Mouse (Mus musculus) erythroblast, adult 5-6 weeks (primary cell): ENCODE measurements around the gene Map2. TPM values are rescaled to one million over a fixed set of nuclear protein-coding genes. Genes with fewer than 3 reads are reported as not detected.

ENCODE experiments used
- ATAC-seq: replicated peaks from 2 replicates; pipeline ENCODE4 v1.8.0; 2016; ENCODE audit warnings: moderate number of reproducible peaks, mild to moderate bottlenecking, moderate TSS enrichment, inconsistent platforms; ENCODE audit not compliant: poor library complexity, low FRiP score, severe bottlenecking
- total RNA-seq, 2 experiments: library from RNA; stranded (forward) in 1 of 2; stranded (reverse) in 1 of 2; fragments of 150-400 nt in 1 of 2; fragments of 200-764, 138-1000 nt in 1 of 2; gene quantifications; 2 replicates each; pipeline versions ENCODE4 v1.2.3 to v1.2.4; 2015 to 2017; ENCODE audit warnings: low replicate concordance in 2 of 2

Map2 gene
- total RNA-seq, 2 experiments from 2014 or later, result not detected

DNA sequence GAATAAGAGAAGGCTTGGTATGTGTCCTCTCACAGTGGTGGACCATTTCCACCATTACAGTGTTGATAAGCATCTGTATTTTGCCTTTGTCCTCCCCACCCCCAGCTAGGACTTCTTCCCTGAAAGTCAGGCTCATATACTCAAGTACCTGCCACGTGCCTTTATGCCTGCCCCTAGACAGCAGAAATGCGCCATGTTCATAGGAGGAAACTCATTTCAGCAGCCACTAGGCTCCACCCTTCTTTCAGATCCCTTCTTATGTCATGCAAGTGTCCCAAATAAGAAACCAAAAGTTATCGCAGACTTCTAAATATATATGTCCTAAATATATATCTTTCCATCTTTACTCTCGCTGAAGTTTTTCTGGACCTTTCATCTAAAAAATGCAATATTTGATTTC lies 21.2 kb downstream of the Map2 start:
- no peak for ATAC-seq

DNA sequence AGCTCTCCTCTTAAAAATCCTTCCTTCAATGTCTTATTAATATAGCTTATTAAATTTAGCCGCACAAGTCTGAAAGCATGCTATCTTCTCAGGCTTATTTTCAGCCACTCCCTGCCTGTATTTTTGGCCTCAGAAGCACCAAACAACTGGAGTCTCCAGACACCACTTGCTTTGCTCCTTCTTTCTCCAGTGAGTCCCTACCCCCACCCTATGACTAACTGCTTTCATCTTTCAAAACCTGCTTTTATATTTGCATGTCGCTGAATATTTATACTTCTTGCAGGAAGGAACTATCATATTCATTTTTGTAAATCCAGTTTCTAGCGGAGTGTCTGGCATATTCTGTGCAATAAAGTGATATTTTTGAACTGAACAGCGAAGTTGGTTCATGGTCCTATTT lies 21.6 kb downstream of the Map2 start:
- ATAC-seq, result no peak

DNA sequence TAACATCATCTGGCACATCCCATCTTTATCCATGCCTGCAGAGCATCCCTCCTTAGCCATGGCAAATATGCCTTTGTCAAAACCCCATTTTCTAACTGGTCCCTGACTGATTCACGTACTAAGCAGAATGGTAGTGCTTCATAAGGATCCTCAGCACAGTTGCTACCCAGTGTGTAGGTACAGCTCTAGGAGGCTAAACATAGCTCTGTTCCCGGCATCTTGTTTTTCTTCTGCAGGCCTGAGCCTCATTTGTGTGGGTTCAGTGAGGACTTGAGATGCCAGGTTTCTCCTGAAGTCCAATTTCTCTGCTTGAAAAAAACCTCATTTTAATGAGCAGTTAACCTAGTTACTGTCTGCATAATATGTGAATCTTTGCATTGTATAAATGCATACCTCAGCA lies 30.4 kb downstream of the Map2 start:
- ATAC-seq, result no peak

DNA sequence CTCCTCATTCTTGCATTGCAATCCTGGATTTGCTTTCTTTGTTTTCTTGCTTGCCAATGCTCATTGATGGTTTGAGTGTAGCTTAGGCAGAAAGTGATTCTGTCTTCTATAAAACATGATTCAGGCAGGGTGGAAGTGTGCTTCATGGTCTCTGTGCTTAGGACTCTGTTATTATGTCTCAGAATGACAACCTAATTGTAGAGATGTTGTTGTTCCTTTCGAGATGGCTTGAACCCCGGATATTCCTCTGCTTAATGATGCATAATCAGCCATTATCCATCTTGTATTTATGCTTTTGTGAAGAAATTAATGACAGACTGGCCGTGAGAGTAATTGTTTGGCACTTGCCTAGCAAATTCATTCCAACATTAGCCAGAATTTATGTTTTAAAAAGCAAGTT lies 31.8 kb downstream of the Map2 start:
- no peak for ATAC-seq

DNA sequence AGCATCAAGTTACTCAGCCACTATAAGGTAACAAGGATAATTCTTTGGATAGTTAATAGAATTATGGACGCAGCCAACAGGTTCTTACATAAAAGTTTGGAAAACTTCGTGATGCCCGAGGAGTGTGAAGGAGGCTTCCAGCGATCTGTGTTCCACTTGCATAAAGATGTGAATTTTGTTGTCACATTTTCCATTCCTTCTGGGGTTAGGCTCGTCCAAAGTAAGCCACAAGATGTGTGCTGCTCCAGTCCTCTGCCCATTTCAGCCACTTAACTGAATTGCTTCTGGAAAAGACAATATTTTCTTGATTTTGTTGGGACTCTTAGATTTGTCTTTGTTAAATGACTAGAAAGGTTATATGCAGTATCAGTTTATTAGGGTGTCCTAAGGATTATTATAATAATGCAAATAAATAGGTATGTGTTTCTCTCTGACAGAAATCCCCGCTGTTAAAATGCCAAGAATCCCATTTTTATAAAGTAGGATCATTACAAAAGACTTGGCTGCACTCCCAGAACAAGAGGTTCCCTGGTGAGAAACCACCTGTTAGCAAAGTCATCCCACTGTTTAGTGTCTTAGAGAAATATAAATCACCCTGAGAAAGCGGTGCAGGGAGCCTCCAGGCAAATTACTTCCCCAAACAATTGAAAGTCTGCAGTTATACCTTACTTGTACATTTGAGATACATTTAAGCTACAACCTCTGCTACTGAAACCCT lies 36.2 kb downstream of the Map2 start:
- no peak for ATAC-seq

DNA sequence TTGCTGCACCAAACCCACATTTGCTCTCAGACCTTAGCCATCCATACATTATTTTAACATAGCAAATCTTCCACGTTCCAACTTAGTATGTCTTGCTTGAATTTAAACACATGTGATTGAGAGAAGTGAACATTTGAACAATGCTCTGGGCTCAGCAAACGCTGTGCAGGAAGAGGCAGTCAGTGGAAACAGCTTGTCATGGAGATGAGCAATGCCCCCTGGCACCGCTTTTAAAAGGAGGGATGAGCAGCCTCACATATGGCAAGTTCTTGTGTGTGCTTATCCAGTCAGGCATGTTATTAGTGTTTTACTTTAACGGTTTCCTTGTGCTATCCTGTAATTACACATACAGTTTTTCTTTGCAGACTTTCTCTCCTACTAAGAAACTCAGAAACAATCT lies 46.4 kb downstream of the Map2 start:
- ATAC-seq, result no peak

DNA sequence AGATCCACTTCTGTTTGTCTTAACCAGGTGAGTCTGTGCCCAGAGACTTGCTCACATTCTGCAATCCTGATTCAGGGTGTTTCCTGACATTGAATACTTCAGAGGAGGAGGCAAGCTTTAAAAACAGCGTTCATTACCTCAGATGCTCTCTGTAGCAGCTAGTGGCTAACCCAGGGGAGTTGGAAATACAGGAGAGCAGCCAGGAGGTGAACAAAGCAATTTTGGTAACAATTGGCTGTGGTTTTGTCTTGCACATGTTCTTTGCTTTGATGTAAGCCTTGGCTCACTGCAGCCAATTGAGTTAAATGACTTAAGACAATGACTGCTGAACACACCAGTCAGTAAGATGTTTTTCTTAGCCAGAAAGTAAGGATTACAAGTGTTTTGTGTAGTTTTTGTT lies 48.3 kb downstream of the Map2 start:
- no peak for ATAC-seq

DNA sequence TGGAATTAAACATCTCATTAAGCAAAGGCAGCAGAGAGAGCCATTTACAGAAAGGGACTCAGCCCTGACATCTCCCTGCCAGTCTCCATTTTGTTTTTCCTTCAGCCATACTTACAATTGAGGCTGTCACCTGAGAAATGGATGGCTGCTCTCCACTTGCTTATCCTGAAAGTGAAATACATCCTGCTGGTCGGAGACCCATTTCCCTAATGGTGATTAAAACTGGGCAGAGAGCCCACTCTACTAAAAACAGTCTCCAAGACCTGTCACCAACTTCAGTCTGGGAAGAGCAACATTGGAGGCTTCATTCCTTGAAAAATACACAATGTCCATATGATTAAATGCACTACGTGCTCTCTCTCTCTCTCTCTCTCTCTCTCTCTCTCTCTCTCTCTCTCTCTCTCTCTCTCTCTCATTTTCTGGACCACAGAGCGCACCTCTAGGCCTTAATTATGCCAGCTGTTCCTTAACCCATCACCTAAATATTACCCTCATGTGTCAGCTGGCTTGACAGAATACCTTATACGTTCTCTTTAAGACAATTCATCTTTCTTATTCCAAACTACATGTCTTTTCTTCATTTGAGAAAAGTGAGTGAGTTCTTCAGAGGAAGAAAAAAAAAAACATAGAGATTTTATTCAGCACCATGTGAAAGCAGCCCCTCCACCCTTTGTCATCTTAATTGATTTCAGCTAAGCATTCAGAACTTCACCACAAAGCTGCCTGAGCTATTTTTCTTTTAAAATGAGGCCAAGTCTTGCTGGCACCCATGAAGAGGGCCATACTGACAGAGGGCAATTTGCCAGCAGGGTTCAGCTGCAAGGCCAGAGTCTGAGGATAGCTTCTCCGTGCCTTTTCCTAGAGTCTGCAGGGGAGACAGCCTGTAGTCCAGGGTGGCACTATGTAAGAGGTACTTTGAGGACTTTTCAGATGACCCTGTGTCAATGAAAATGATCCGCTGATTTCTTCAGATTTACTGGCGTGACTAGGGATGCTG lies 51.6 kb downstream of the Map2 start:
- ATAC-seq, result no peak

DNA sequence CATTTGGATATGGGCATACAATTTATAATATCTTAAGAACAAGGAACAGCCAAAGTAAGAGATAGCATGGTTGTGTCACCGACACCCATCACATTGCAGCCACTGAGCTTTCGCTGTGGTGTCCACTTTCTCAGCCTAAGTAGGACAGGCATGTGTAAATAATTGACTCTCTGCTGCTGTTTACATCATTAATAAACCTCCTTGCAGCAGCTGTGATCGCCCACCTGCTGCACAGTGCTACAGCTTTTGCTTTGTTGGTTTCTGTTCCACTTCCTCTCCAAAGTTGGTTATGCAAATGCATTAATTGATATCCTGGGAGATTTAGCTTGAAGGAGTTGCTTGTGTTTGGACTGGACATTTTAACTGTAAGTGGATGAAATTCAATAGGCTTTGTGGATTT lies 53.1 kb downstream of the Map2 start:
- no peak for ATAC-seq

DNA sequence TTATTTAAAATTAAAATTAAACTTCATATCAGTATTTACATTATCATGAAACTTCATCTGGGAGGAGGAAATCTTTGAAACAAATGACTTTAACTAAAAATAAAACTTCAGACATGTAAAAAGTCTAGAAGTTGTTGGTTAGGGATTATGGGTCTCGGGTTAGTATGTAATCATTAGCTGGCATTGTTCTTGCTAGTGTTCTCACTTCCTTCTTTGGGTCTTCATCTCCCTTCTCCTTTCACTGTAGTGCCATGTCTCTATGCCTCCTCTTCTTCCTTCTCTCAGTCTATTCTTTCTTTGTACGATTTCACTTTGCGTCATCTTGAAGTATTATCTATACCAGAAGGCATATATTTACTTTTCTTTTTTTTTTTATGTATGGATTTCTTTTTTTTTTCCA lies 55.3 kb downstream of the Map2 start:
- ATAC-seq, result no peak

DNA sequence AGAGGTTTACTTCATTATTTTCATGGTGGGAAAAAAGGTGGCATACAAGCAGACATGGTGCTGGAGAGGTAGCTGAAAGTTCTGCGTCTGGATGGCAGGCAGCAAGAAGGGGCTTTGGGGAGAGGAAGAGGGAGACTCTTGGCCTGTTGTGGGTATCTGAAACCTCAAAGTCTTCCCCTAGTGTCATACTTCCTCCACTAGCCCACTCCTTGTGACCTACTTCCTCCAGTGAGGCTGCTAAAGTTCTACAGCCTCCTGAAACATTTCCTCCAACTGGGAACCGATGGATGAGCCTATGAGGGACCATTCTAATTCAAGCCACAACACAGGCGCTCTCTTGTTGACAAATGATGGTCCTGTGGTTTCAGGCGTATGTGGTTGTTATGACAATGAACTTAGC lies 56.9 kb downstream of the Map2 start:
- ATAC-seq, result no peak

DNA sequence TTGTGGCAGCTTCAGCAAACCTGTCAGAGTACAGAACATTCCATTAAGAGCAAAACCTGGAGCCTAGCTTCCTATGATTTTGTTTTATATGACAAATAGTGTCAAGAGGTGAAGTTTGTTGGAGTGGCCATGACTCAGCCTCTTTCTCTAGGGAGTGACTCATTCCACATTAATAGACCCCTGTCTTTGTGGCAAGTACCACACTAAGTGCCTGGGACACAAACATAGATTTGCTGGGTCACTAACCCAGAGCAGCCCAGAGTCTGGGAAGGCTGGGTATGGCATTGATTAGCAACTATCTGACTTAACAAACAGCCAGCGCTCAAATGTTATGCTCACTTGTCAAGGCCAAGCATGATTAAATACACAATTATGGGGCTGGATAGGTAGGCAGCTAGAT lies 69.8 kb downstream of the Map2 start:
- ATAC-seq, result no peak

DNA sequence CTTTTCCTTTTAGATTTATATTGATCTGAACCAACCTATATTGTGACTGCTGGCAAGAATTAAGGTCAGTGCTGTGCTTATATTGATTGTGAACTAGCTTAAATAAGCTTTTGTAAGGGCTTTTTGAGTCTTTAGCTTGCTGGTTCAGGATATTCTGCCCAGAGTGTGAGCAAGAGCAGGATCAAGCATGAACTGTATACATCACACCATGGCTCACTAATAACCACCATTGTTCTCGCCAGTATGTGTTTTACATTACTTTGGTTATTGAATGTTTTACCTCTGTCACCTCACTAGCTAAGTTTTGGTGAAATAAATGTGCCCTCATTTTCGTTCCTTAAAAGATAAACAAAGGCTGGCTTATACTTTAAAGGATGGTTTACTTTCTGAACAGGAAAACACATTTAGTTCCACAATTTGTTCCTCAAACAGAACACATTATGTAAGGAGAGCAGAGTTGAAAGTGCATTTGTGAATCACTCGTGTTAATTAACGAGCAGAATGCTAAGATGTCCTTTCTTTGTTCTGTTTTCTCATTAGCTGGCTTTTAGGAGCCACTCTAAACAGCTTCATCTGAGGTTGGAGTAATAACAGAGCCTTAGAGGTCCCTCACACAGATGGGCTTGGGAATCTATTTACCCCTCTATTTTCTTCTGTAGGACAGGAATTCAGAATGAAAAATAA lies 76.7 kb downstream of the Map2 start:
- no peak for ATAC-seq

DNA sequence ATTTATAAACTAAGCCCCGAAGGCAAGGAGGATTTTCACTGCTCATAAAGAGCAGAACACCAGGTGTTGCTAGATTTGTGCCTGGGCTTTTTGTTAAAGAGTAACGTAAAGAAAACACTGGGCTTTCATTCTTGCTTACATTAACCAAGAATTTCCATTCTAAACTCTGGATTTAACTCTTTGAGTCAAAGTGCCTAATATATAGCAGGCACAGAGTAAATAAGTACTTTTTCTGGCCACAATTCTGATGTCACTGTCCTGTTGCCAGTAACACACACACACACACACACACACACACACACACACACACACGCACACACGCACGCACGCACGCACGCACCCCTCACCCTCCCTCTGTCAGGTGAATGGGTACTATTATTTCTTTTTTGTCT lies 77.3 kb downstream of the Map2 start:
- no peak for ATAC-seq

DNA sequence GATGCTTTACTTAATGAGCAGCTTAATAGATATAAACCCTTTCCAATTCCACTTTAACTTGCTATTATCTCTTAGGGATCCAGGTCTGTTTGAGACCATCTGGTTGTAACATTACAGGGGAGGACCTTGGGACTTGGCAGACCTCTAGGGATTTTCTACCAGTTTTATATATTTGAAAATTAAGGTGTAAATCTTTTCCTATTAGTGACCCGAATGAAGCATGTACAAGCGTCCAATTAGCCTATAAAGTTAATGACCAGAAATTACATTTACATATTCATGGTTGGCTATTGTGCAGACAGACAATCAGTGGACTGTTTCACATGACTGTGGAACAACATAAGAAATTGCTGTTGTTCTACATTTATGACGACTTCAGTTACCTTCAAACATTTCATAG lies 88.1 kb downstream of the Map2 start:
- ATAC-seq, result no peak

DNA sequence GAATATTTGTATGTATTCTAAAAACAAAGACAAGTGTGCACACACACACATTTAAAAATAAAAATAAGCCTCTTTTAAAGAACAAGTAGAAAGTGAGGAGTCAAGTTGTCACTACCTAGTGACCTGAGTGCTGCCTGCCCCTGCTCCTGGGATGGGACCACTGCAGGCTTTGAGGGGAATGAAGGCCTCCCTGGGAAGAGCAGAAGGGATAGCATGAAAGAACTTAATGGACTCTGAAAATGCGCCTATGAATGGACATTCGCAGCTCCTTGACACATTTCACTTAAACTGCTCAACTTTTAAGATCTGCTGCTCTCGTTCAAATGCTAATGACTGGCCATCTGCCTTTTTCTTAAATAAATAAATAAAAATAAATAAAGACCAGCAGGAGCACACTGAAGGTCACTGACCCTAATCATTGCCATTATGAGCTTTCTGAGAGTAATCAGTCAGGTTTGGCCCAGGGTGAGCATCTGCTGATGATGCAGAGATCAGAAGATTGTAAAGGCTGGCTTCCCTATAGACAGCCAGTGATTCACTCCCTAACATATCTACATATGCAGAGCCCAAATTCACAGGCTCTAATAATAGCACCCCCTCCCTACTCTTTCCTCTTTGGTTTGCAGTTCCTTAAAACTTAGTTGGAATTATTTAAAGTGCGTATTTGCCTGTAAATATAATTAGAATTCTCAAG lies 91.3 kb downstream of the Map2 start:
- no peak for ATAC-seq

DNA sequence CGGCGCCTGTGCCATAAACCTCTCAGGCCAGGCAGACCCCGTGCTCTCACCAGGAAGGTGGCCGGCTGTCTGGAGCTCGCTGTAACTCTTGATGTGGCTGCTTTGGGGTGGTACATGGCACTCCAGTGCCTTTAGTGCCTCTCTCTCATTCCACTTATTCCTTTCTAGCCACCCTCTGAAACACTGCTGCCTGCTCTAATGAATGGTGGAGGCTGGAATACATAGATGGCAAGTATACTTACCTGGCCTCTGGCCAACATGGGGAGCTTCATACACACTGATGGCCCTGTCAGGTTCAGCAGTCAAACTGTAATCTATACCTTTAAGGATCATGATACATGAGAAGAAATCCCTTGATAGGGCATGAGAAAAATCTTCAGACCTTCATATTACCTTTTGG lies 102.6 kb downstream of the Map2 start:
- ATAC-seq, result no peak

DNA sequence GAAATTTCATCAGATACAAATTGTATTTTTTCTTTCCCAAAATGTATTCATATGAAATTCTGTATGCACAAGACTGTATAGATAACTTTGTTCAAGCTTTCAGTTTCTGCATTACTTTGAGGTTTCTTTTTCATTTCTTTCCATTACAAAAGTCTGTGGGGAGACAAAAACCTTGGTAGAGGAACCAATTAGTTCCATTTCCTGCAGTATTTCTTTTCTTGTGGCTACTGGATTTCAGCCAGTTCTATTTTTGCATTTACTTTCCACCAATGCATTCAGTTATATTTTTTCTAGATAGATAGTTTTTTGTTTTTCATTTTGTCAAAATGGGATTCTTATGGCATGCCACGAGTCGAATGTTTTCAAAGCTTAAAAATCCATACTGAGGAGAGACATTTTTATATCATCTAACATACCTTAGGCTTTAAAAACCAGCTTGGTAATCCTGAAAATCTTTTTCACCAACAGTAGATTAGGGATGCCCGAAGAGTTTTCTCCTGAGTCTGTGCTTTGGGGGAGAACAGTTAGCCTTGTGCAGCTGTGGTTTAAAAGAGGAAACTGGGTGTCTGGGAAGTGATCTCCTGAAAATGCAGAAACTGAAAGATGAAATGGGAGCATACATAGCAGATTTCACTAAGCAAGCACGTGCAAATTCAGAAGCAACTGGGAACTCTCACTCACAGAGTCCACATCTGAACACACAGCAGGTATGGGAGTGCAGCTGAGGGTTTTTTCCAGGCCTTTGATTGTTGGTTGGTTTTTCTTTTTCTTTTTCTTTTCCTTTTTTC lies 104.3 kb downstream of the Map2 start:
- no peak for ATAC-seq

DNA sequence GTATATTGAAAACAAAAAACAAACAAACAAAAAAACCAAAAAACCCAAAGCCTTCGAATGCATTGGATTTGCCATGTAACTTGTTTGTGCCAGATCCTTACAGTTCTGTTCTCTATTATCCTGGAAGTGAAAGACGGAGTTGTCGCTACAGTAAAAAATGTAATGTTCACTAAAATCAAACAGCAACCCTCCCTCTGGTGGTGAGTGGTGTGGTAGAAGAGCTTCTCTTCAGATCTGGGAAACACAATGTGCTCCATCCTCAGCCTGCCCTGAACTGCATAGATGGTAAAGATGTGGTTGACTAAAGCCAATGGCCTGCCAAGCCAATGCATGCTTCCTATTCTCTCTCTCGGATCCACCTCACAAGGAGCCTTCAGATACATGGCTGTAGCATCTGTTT lies 105.1 kb downstream of the Map2 start:
- no peak for ATAC-seq
